Mouse (Mus musculus): Measurements from ENCODE around the gene Nrgn.

GRCm38 (mm10) chr9:37568605-37569214 is 16.0 kb upstream of the Nrgn start:
- no peak for TF ChIP-seq POLR2A (IDR thresholded peaks at IDR 0.05; ENCODE audit: low read depth, low read length)
- TF ChIP-seq CTCF (IDR thresholded peaks at IDR 0.05; ENCODE audit: borderline replicate concordance, insufficient read depth, low read length): no peak

All from embryonic fibroblast, embryonic 13.5 days (primary cell).